Mouse (Mus musculus) megakaryocyte, embryonic 14.5 days (primary cell): ENCODE measurements around the gene Olfr323.

Experiments used
- FLI1 ChIP-seq: IDR thresholded peaks from 2 replicates; pipeline ENCODE4 v1.6.1; 2012; ENCODE audit warnings: low read length, inconsistent platforms, mixed read lengths
- GATA1 ChIP-seq: IDR thresholded peaks from 3 replicates; pipeline ENCODE4 v1.6.1; 2012; ENCODE audit warnings: mixed read lengths, low read length, inconsistent platforms, borderline replicate concordance

DNA sequence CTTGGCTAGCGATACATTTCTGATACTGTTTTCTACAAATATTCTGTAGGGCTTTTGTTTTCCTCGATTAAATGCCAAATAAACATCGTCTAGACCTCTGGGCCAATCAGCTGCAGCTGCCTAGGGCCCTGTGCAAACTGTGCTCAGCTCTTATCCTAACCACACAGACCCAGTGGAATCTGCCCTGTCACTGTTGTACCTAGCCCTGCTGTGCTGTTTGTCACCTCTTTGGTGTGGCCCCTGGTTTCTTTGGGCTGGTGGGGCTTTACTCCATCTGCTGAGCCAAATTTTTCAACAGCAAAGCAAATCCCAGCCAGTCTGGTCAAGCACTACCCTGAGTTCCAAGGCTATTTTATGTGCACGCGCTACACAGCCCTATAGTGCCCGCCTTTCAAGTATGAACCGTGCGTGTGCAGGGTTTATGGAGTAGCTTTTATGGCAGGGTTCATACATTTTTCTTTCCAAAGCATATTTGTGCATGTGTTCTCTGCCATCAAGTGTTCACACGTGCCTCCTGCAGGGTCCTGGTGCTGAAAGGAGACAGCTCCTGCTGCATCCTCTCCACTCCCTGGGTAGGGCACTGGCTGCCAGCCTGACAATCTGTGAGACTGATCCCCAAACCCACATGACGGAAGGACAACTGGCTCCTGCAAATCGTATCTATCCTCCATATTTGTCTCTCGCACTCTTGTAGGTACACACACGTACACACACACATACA lies 11.5 kb upstream of the Olfr323 start:
- TF ChIP-seq FLI1 (no peak), GATA1 (no peak; the same call in 2 of the 3 replicates)
